Mouse (Mus musculus) kidney, adult 2 months (tissue): ENCODE results near the gene Odf3l1.

ENCODE experiments used
- CTCF ChIP-seq: fragments of 200-500 bp; conservative IDR thresholded peaks from 2 replicates; pipeline ENCODE4 v1.5.1; 2011; ENCODE audit warnings: low read depth, mild to moderate bottlenecking, control low read depth, low read length, moderate library complexity, mixed read lengths; ENCODE audit not compliant: insufficient read depth, insufficient read length
- POLR2A ChIP-seq: fragments of 200-500 bp; IDR thresholded peaks from one replicate; pipeline ENCODE4 v1.6.1; 2011; ENCODE audit warnings: low read depth, low read length, control low read depth

- TF ChIP-seq CTCF (no peak), POLR2A (no peak)
Measured at GRCm38 (mm10) chr9:56832900-56833299, 31.6 kb downstream of the Odf3l1 start.
